In genomic region chr14:74921471-74921870, GRCm38 (mm10) we compare ENCODE assay signal across 16 mouse cellular contexts. TPM values are rescaled to one million over a fixed set of nuclear protein-coding genes. Genes with fewer than 3 reads are reported as not detected.
DNase-seq lines count a peak whose midpoint lies in the region; ATAC-seq and TF ChIP-seq lines count a peak whose summit lies in the region.
"Had no signal": no experiment of that assay in that cellular context is flagged by ENCODE, and none has a peak within 500 bp of the region (broad histone marks: within the 10 kb centered on the region; RNA-seq: fewer than 3 reads in every experiment).

No protein-coding gene starts in this region.

- no peak overlapping the region for H3K9ac ChIP-seq in kidney, embryonic 15.5 days
- H3K9ac ChIP-seq: heart, embryonic 15.5 days; limb, embryonic 13.5 days; midbrain, embryonic 12.5 days had no signal

- H3K27me3 ChIP-seq in kidney, embryonic 15.5 days: no peaks in the 10 kb centered on the region
- no peaks in the 10 kb centered on the region for H3K27me3 ChIP-seq in thymus, adult 2 months (ENCODE audit: control insufficient read depth, insufficient read depth, low read length)
- H3K27me3 ChIP-seq: heart, embryonic 15.5 days; limb, embryonic 13.5 days; midbrain, embryonic 12.5 days; Patski had no signal

- TF ChIP-seq POLR2A in thymus, adult 2 months (IDR thresholded peaks at IDR 0.05; ENCODE audit: control insufficient read depth, extremely low read depth, insufficient read depth, low read length, poor library complexity): no peak

- DNase-seq in cerebellum, adult 9-10 months: peak; percentile 55
- no peak for DNase-seq in kidney, postnatal 25 days
- DNase-seq in thymus, adult 2 months: no peak
- no peak for DNase-seq in thymus, postnatal 25 days
- DNase-seq in layer of hippocampus, adult 8-10 months (ENCODE audit: low spot score in 2 of 2): no peak
- DNase-seq in adrenal gland, adult 18-20 months (ENCODE audit: low spot score in 2 of 2): no peak
- DNase-seq: adrenal gland, postnatal 36 days; heart, adult 2 months; lung, adult 18-20 months had no signal

- H3K4me2 ChIP-seq in kidney, embryonic 15.5 days: no peak overlapping the region
- H3K4me2 ChIP-seq: heart, embryonic 15.5 days; limb, embryonic 13.5 days; midbrain, embryonic 12.5 days had no signal

- no peak for ATAC-seq in cerebellum, adult (ENCODE audit: insufficient number of reproducible peaks, low FRiP score, low TSS enrichment)
- no peak for ATAC-seq in kidney, embryonic 15.5 days (replicated peaks; ENCODE audit: low FRiP score)
- ATAC-seq: Patski had no signal

- peaks cover 3% of the 10 kb centered on the region for H3K36me3 ChIP-seq in kidney, embryonic 15.5 days
- no peaks in the 10 kb centered on the region for H3K36me3 ChIP-seq in thymus, adult 2 months (ENCODE audit: control insufficient read depth, insufficient read depth, low read length)
- H3K36me3 ChIP-seq: midbrain, embryonic 12.5 days had no signal

- no peaks in the 10 kb centered on the region for H3K9me3 ChIP-seq in kidney, embryonic 15.5 days (replicated peaks)
- H3K9me3 ChIP-seq: heart, embryonic 15.5 days; midbrain, embryonic 12.5 days had no signal

- H3K4me3 ChIP-seq in kidney, embryonic 15.5 days (replicated peaks): no peak overlapping the region
- no peak overlapping the region for H3K4me3 ChIP-seq in thymus, adult 2 months (ENCODE audit: control insufficient read depth, insufficient read depth, low read length)
- H3K4me3 ChIP-seq: heart, adult 2 months; heart, embryonic 15.5 days; limb, embryonic 13.5 days; midbrain, embryonic 12.5 days had no signal

- peaks cover 70% of the 10 kb centered on the region for H3K4me1 ChIP-seq in kidney, embryonic 15.5 days
- peaks cover 42% of the 10 kb centered on the region for H3K4me1 ChIP-seq in thymus, adult 2 months (replicated peaks; ENCODE audit: control insufficient read depth, insufficient read depth, low read length)

- TF ChIP-seq CTCF in thymus, adult 2 months (IDR thresholded peaks at IDR 0.05; ENCODE audit: borderline replicate concordance, control insufficient read depth, extremely low read depth, insufficient read depth, low read length, poor library complexity): no peak

- peak overlapping the region; percentile 62 for H3K27ac ChIP-seq in kidney, embryonic 15.5 days
- peak overlapping the region; percentile 33; the same call in 1 of the 2 replicates for H3K27ac ChIP-seq in thymus, adult 2 months (ENCODE audit: control insufficient read depth, insufficient read depth, low read length)
- H3K27ac ChIP-seq: heart, adult 2 months; heart, embryonic 15.5 days; limb, embryonic 13.5 days; midbrain, embryonic 12.5 days; stomach, postnatal 0 days had no signal

- WGBS in kidney, embryonic 15.5 days: 60% methylated on average over 9 of the region's 9 CpGs
- 88% methylated on average over 9 of the region's 9 CpGs for WGBS in thymus, adult 2 months

RNA-seq across cellular contexts. Expression of gene Lrch1, which starts 26.2 kb away (rescaled TPM):
- 20.1 and 20.8 TPM in 2 replicates for polyA plus RNA-seq in kidney, embryonic 15.5 days (2015; fragmentation: Nextera tagmentation; extraction: Ambion mirVana)
- 27.5 and 30.1 TPM in 2 replicates for polyA plus RNA-seq in thymus, adult 2 months (2012; rRNA removed)
- 10 to 100 TPM; 14.8 to 43.1 (median 18.3) TPM for total RNA-seq in layer of hippocampus, adult 8-10 months (2022)
- total RNA-seq in adrenal gland, adult 18-20 months (2021): 10 to 100 TPM; 14.0 to 14.2 TPM
